Mouse (Mus musculus) CH12.LX (cell line): ENCODE results near the gene Tspan7. TPM values are rescaled to one million over a fixed set of nuclear protein-coding genes. Genes with fewer than 3 reads are reported as not detected.

ENCODE experiments used
- DNase-seq: peaks from one replicate; pipeline ENCODE4 v3.0.0-alpha.2; 2013; ENCODE audit errors: extremely low read depth
- H3K27ac ChIP-seq: 2 replicates; pipeline ENCODE4 v1.5.1; 2012; ENCODE audit warnings: low read depth, mild to moderate bottlenecking, control low read depth, moderate library complexity; ENCODE audit not compliant: insufficient read depth
- H3K27me3 ChIP-seq: replicated peaks from 2 replicates; pipeline ENCODE3; 2012; ENCODE audit warnings: inconsistent platforms
- H3K36me3 ChIP-seq, 2 experiments: replicated peaks in 1 of 2; 2 replicates each; pipeline versions ENCODE3 to v1.6.1; 2012; ENCODE audit warnings: inconsistent platforms in 1 of 2, low read length in 1 of 2, mild to moderate bottlenecking in 1 of 2, mixed read lengths in 1 of 2, moderate library complexity in 1 of 2; ENCODE audit not compliant: control insufficient read depth in 1 of 2, insufficient read depth in 1 of 2
- H3K4me1 ChIP-seq, 2 experiments: 2 replicates each; pipeline ENCODE4 v1.6.1; 2012; ENCODE audit warnings: inconsistent platforms in 1 of 2, moderate library complexity in 1 of 2; ENCODE audit not compliant: insufficient read depth in 2 of 2, control insufficient read depth in 1 of 2
- H3K4me2 ChIP-seq: 2 replicates; pipeline ENCODE4 v1.6.1; 2012; ENCODE audit warnings: low read depth, mild to moderate bottlenecking, control low read depth; ENCODE audit not compliant: poor library complexity, insufficient read depth, severe bottlenecking
- H3K4me3 ChIP-seq, 3 experiments: fragments of 150-350 bp in 1 of 3; sonication (generic) in 1 of 3; replicated peaks in 1 of 3; 2 replicates each; pipeline versions ENCODE3 to v1.5.1; 2011 to 2012; ENCODE audit warnings: low read depth in 2 of 3, low read length in 2 of 3, mild to moderate bottlenecking in 2 of 3, moderate library complexity in 2 of 3, control low read depth in 1 of 3, improper control_type of control experiment in 1 of 3, inconsistent platforms in 1 of 3, mixed read lengths in 1 of 3; ENCODE audit not compliant: poor library complexity in 1 of 3
- H3K79me2 ChIP-seq: replicated peaks from 2 replicates; pipeline ENCODE4 v1.6.1; 2012; ENCODE audit warnings: mild to moderate bottlenecking, moderate library complexity; ENCODE audit not compliant: control insufficient read depth, poor library complexity, insufficient read depth, severe bottlenecking; ENCODE audit errors: extremely low read depth
- H3K9ac ChIP-seq: 2 replicates; pipeline ENCODE4 v1.6.1; 2012; ENCODE audit warnings: low read depth, mild to moderate bottlenecking, control low read depth, moderate library complexity; ENCODE audit not compliant: insufficient read depth
- H3K9me3 ChIP-seq: replicated peaks from 2 replicates; pipeline ENCODE3; 2012; ENCODE audit warnings: low read length, inconsistent platforms, mixed read lengths
- BHLHE40 ChIP-seq: IDR thresholded peaks from 2 replicates; pipeline ENCODE4 v1.6.1; 2011; ENCODE audit warnings: mild to moderate bottlenecking, low read depth, low read length, improper control_type of control experiment
- CHD1 ChIP-seq: IDR thresholded peaks from 2 replicates; pipeline ENCODE4 v1.6.1; 2012; ENCODE audit warnings: low read depth, low read length, improper control_type of control experiment, inconsistent platforms
- CHD2 ChIP-seq: IDR thresholded peaks from 2 replicates; pipeline ENCODE4 v1.6.1; 2011; ENCODE audit warnings: low read length, improper control_type of control experiment
- E2F4 ChIP-seq: IDR thresholded peaks from 2 replicates; pipeline ENCODE4 v1.6.1; 2011; ENCODE audit warnings: low read depth, low read length, improper control_type of control experiment; ENCODE audit not compliant: insufficient replicate concordance
- ELF1 ChIP-seq: IDR thresholded peaks from 2 replicates; pipeline ENCODE4 v1.6.1; 2014; ENCODE audit warnings: low read depth, mild to moderate bottlenecking, inconsistent platforms, low read length, improper control_type of control experiment
- EP300 ChIP-seq: IDR thresholded peaks from 2 replicates; pipeline ENCODE4 v1.6.1; 2011; ENCODE audit warnings: low read length, improper control_type of control experiment
- ETS1 ChIP-seq: conservative IDR thresholded peaks from 2 replicates; pipeline ENCODE4 v1.6.1; 2012; ENCODE audit warnings: low read depth, mild to moderate bottlenecking, inconsistent platforms, low read length, improper control_type of control experiment, moderate library complexity
- GABPA ChIP-seq: IDR thresholded peaks from 2 replicates; pipeline ENCODE4 v1.6.1; 2012; ENCODE audit warnings: low read depth, low read length, improper control_type of control experiment, inconsistent platforms; ENCODE audit not compliant: insufficient replicate concordance
- IRF4 ChIP-seq: IDR thresholded peaks from 2 replicates; pipeline ENCODE4 v1.6.1; 2014; ENCODE audit warnings: low read depth, mild to moderate bottlenecking, inconsistent platforms, low read length, improper control_type of control experiment
- JUN ChIP-seq: IDR thresholded peaks from 2 replicates; pipeline ENCODE4 v1.6.1; 2011; ENCODE audit warnings: low read depth, mild to moderate bottlenecking, low read length, improper control_type of control experiment, moderate library complexity; ENCODE audit not compliant: insufficient read depth
- KAT2A ChIP-seq: IDR thresholded peaks from 2 replicates; pipeline ENCODE4 v1.6.1; 2012; ENCODE audit warnings: low read length, improper control_type of control experiment, inconsistent platforms; ENCODE audit not compliant: insufficient replicate concordance
- MAFK ChIP-seq: IDR thresholded peaks from 2 replicates; pipeline ENCODE4 v1.6.1; 2011; ENCODE audit warnings: low read length, improper control_type of control experiment; ENCODE audit not compliant: insufficient replicate concordance
- MAZ ChIP-seq: IDR thresholded peaks from 2 replicates; pipeline ENCODE4 v1.6.1; 2012; ENCODE audit warnings: low read depth, mild to moderate bottlenecking, inconsistent platforms, low read length, improper control_type of control experiment, moderate library complexity
- MEF2A ChIP-seq: IDR thresholded peaks from 2 replicates; pipeline ENCODE4 v1.6.1; 2014; ENCODE audit warnings: low read depth, mild to moderate bottlenecking, inconsistent platforms, low read length, improper control_type of control experiment, borderline replicate concordance
- MYC ChIP-seq: IDR thresholded peaks from 2 replicates; pipeline ENCODE4 v1.6.1; 2011; ENCODE audit warnings: low read depth, mild to moderate bottlenecking, improper control_type of control experiment, low read length
- NELFE ChIP-seq: IDR thresholded peaks from 2 replicates; pipeline ENCODE4 v1.6.1; 2011; ENCODE audit warnings: low read depth, low read length, improper control_type of control experiment
- PAX5 ChIP-seq: IDR thresholded peaks from 2 replicates; pipeline ENCODE4 v1.6.1; 2012; ENCODE audit warnings: low read length, inconsistent platforms, mixed read lengths
- POLR2A ChIP-seq: IDR thresholded peaks from 2 replicates; pipeline ENCODE4 v1.6.1; 2011; ENCODE audit warnings: low read depth, mild to moderate bottlenecking, improper control_type of control experiment, low read length
- RAD21 ChIP-seq: IDR thresholded peaks from 2 replicates; pipeline ENCODE4 v1.6.1; 2011; ENCODE audit warnings: low read depth, mild to moderate bottlenecking, low read length, improper control_type of control experiment, moderate library complexity
- SIN3A ChIP-seq: IDR thresholded peaks from 2 replicates; pipeline ENCODE4 v1.6.1; 2012; ENCODE audit warnings: low read length, improper control_type of control experiment, inconsistent platforms
- SMC3 ChIP-seq: IDR thresholded peaks from 2 replicates; pipeline ENCODE4 v1.6.1; 2011; ENCODE audit warnings: low read depth, low read length, improper control_type of control experiment
- TCF12 ChIP-seq: IDR thresholded peaks from 2 replicates; pipeline ENCODE4 v1.6.1; 2014; ENCODE audit warnings: low read depth, mild to moderate bottlenecking, inconsistent platforms, low read length, improper control_type of control experiment
- UBTF ChIP-seq: IDR thresholded peaks from 2 replicates; pipeline ENCODE4 v1.6.1; 2012; ENCODE audit warnings: low read depth, mild to moderate bottlenecking, inconsistent platforms, low read length, improper control_type of control experiment, moderate library complexity
- USF1 ChIP-seq: IDR thresholded peaks from 2 replicates; pipeline ENCODE4 v1.6.1; 2014; ENCODE audit warnings: low read depth, mild to moderate bottlenecking, inconsistent platforms, low read length, improper control_type of control experiment
- USF2 ChIP-seq: conservative IDR thresholded peaks from 2 replicates; pipeline ENCODE4 v1.6.1; 2011; ENCODE audit warnings: low read depth, low read length, improper control_type of control experiment
- ZC3H11A ChIP-seq: IDR thresholded peaks from 2 replicates; pipeline ENCODE4 v1.6.1; 2012; ENCODE audit warnings: low read depth, mild to moderate bottlenecking, inconsistent platforms, low read length, improper control_type of control experiment
- ZKSCAN1 ChIP-seq: IDR thresholded peaks from 2 replicates; pipeline ENCODE4 v1.6.1; 2012; ENCODE audit warnings: low read depth, inconsistent platforms, low read length, improper control_type of control experiment, borderline replicate concordance
- ZMIZ1 ChIP-seq: IDR thresholded peaks from 2 replicates; pipeline ENCODE4 v1.6.1; 2012; ENCODE audit warnings: low read depth, mild to moderate bottlenecking, inconsistent platforms, low read length, improper control_type of control experiment
- ZNF384 ChIP-seq: IDR thresholded peaks from 2 replicates; pipeline ENCODE4 v1.6.1; 2012; ENCODE audit warnings: low read depth, low read length, improper control_type of control experiment, inconsistent platforms
- dilution Hi-C: fragments of 300-500 bp; cut with MboI; formaldehyde crosslinking; loops from 2 replicates; pipeline ENCODE4 v1.14.3; 2020; ENCODE audit warnings: low sequenced_read_pairs; ENCODE audit not compliant: extremely low pct_unique_long_range_greater_than_20kb, extremely low pct_ligation_motif_present
- in situ Hi-C: fragments of 300-500 bp; cut with MboI; formaldehyde crosslinking; loops from 3 replicates; pipeline ENCODE4 v1.14.3; 2019; ENCODE audit warnings: low sequenced_read_pairs, low pct_ligation_motif_present, low pct_unique_long_range_greater_than_20kb, mixed read lengths
- polyA plus RNA-seq: library from polyadenylated mRNA; unstranded; fragments of >175 nt; gene quantifications from 2 replicates; pipeline ENCODE4 v1.2.1, GENCODE M21; 2012; ENCODE audit warnings: low read depth; ENCODE audit not compliant: insufficient read length
- total RNA-seq, 2 experiments: library from RNA; depleted of rRNA; stranded (reverse); fragments of 300-350 nt in 1 of 2; fragments of >200 nt in 1 of 2; gene quantifications; 2 replicates each; pipeline ENCODE4 v1.2.3; 2012 to 2014

Tspan7 gene
- total and polyA plus RNA-seq, 3 experiments = not detected

DNA sequence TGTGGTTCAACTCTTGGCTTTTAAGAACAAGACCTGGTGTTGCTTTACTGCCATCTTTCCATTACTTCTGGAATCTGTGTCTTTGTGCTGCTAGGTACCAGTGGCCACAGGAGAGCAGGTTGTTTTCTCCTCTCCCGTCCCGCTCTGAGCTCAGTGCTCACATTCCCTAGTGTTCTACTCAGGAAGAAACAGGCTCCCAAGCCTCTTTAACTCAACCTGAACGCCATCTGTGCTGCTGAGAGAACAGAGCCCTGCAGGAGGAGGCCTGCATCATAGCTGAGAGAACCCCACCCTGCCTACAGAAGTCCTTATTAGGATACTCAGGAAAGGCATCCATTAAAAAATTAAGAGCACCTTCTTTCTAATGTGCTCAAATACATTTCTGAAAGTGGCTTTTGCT, 80.9 kb downstream of the Tspan7 start:
- in situ Hi-C loops = no loop called here
- no peaks in the 10 kb centered on the region for H3K27me3 ChIP-seq

DNA sequence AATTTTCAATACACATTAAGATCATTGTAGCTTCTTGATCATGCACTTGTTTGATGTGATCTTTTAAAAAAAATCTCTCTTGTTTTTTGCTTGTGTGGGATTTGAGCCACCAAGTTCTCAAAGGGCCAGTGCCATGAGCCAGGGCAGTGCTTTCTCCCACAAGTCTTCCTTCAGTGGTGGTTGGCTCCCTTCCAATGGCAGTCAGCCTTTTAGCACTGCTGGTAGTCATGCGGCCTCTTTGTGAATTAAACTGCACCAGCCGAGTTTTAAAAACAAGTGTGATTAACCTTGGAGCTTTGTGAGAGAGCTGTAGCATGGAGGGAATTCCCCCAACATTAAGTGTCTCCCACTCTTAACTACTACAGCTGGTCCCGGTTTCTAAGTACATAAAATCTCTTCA, 89.6 kb downstream of the Tspan7 start:
- TF ChIP-seq EP300 (no peak), NELFE (no peak), JUN (no peak), ZKSCAN1 (no peak), MEF2A (no peak), PAX5 (no peak), CHD1 (no peak), ZMIZ1 (no peak), MYC (no peak), MAFK (no peak), USF2 (no peak), POLR2A (no peak), KAT2A (no peak), SMC3 (no peak), BHLHE40 (no peak), ZC3H11A (no peak), IRF4 (no peak)
- TF ChIP-seq, all 38 proteins: peak for 0
- dilution Hi-C loops = no loop called here
- no peaks in the 10 kb centered on the region for H3K79me2 ChIP-seq
- H3K27ac ChIP-seq = no peak overlapping the region
- no peaks in the 10 kb centered on the region for H3K27me3 ChIP-seq
- H3K36me3 ChIP-seq = no peaks in the 10 kb centered on the region
- DNase-seq = no peak
- no peaks in the 10 kb centered on the region for H3K4me1 ChIP-seq
- no peak overlapping the region for H3K9ac ChIP-seq
- no peak overlapping the region for H3K4me2 ChIP-seq
- H3K4me3 ChIP-seq = no peak overlapping the region
- H3K9me3 ChIP-seq = no peaks in the 10 kb centered on the region
- in situ Hi-C loops = no loop called here

More for the DNA sequence above, 80.9 kb downstream of the Tspan7 start:
- H3K79me2 ChIP-seq = no peaks in the 10 kb centered on the region
- H3K9me3 ChIP-seq = no peaks in the 10 kb centered on the region
- H3K36me3 ChIP-seq = no peaks in the 10 kb centered on the region
- no peak overlapping the region for H3K4me2 ChIP-seq
- H3K4me3 ChIP-seq = no peak overlapping the region
- no peaks in the 10 kb centered on the region for H3K4me1 ChIP-seq
- no peak overlapping the region for H3K27ac ChIP-seq
- TF ChIP-seq MAFK (no peak), TCF12 (no peak), CHD2 (no peak), CHD1 (no peak), ETS1 (no peak), ELF1 (no peak), USF2 (no peak), UBTF (no peak), USF1 (no peak), RAD21 (no peak), SIN3A (no peak), MEF2A (no peak), E2F4 (no peak), EP300 (no peak), ZNF384 (no peak), GABPA (no peak), SMC3 (no peak), MAZ (no peak)
- no peak overlapping the region for H3K9ac ChIP-seq
- DNase-seq = no peak
- dilution Hi-C loops = no loop called here
